In the genomic region with DNA sequence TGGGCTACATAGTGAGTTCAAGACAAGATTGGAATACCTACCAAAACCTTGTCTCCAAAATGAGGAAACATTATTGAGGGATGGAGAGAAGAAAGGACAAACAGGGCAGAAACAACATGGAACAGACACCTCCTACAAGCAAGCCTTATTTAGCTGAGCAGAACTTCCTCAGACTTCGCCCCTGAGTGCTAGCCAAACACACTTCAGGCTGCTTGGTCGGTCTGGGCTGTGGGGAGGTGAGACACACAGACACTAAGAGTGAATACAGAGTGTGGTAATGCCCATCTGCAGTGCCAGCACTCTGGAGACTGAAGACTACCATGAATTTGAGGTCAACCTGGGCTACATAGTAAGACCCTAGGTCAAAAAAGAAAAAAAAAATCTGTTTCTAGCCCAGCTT, we compare ENCODE assay signal across 19 mouse cellular contexts.
"Had no signal": no experiment of that assay in that cellular context is flagged by ENCODE, and none has a peak within 500 bp of the region (broad histone marks: within the 10 kb centered on the region; RNA-seq: fewer than 3 reads in every experiment).

No protein-coding gene starts in this region.

- ATAC-seq: midbrain, embryonic 16.5 days had no signal

- H3K4me2 ChIP-seq: lung, embryonic 15.5 days; midbrain, embryonic 12.5 days; neural tube, embryonic 13.5 days; neural tube, embryonic 15.5 days had no signal

- H3K9me3 ChIP-seq: lung, embryonic 15.5 days; midbrain, embryonic 10.5 days; midbrain, embryonic 12.5 days; neural tube, embryonic 13.5 days; neural tube, embryonic 15.5 days had no signal

- H3K27me3 ChIP-seq: lung, embryonic 15.5 days; midbrain, embryonic 12.5 days; neural tube, embryonic 13.5 days; neural tube, embryonic 15.5 days had no signal

- H3K9ac ChIP-seq: lung, embryonic 15.5 days; midbrain, embryonic 12.5 days; neural tube, embryonic 13.5 days; neural tube, embryonic 15.5 days had no signal

- DNase-seq: lung, adult 2 months; lung, postnatal 10 days; lung, postnatal 4 days; midbrain, embryonic 14.5 days; retina, postnatal 1 day; right cerebral cortex, adult 18-20 months; right cerebral cortex, postnatal 25 days; right cerebral cortex, postnatal 4 days; spleen, adult 18-20 months; thymus, adult 18-20 months; thymus, postnatal 14 days; thymus, postnatal 36 days had no signal

- H3K27ac ChIP-seq: lung, embryonic 15.5 days; midbrain, embryonic 10.5 days; midbrain, embryonic 12.5 days; neural tube, embryonic 13.5 days; neural tube, embryonic 15.5 days had no signal

- H3K4me3 ChIP-seq: lung, embryonic 15.5 days; midbrain, embryonic 10.5 days; midbrain, embryonic 12.5 days; myocyte; neural tube, embryonic 13.5 days; neural tube, embryonic 15.5 days had no signal
